Mouse (Mus musculus) embryonic facial prominence, embryonic 13.5 days (tissue): ENCODE measurements around the gene Nup205. TPM values are rescaled to one million over a fixed set of nuclear protein-coding genes. Genes with fewer than 3 reads are reported as not detected.
"Not testable (repeated sequence)": the region's sequence is repeated elsewhere in the genome, so short reads cannot be mapped to it uniquely, and the experiment has no call there.

Source experiments
- ATAC-seq: fragments of 200-750 bp; cut with Nextera tagmentation; 2 replicates; pipeline ENCODE4 v1.8.0; 2017; ENCODE audit warnings: low read depth; ENCODE audit not compliant: insufficient number of reproducible peaks, insufficient read depth, low FRiP score, low TSS enrichment
- H3K27ac ChIP-seq: fragments of 300-500 bp; sonication (generic); 2 replicates; pipeline ENCODE4 v1.5.1; 2015; ENCODE audit warnings: moderate library complexity, mild to moderate bottlenecking, inconsistent platforms
- H3K27me3 ChIP-seq: fragments of 300-500 bp; sonication (generic); 2 replicates; pipeline ENCODE4 v1.6.1; 2015; ENCODE audit warnings: mild to moderate bottlenecking, inconsistent platforms
- H3K36me3 ChIP-seq: fragments of 300-500 bp; sonication (generic); 2 replicates; pipeline ENCODE4 v1.6.1; 2015; ENCODE audit warnings: mild to moderate bottlenecking, inconsistent platforms
- H3K4me1 ChIP-seq: fragments of 300-500 bp; sonication (generic); 2 replicates; pipeline ENCODE4 v1.6.1; 2015; ENCODE audit warnings: inconsistent platforms
- H3K4me2 ChIP-seq: fragments of 300-500 bp; sonication (generic); 2 replicates; pipeline ENCODE4 v1.6.1; 2015; ENCODE audit warnings: moderate library complexity, mild to moderate bottlenecking, inconsistent platforms
- H3K4me3 ChIP-seq: fragments of 300-500 bp; sonication (generic); 2 replicates; pipeline ENCODE4 v1.5.1; 2015; ENCODE audit warnings: mild to moderate bottlenecking, inconsistent platforms
- H3K9ac ChIP-seq: fragments of 300-500 bp; sonication (generic); 2 replicates; pipeline ENCODE4 v1.6.1; 2015; ENCODE audit warnings: mild to moderate bottlenecking, inconsistent platforms
- H3K9me3 ChIP-seq: fragments of 300-500 bp; sonication (generic); 2 replicates; pipeline ENCODE4 v1.6.1; 2016; ENCODE audit warnings: inconsistent platforms
- WGBS: fragments of 180-500 bp; shearing (Covaris S2); methylation state at CpG from one replicate; pipeline ENCODE4 v1.1.7; 2015; ENCODE audit warnings: mixed read lengths; 5-methylcytosine and 5-hydroxymethylcytosine counted together
- polyA plus RNA-seq: library from polyadenylated mRNA; unstranded; fragments of >200 nt; fragmentation: Nextera tagmentation; extraction: Ambion mirVana; gene quantifications from 2 replicates; pipeline ENCODE4 v1.2.1, GENCODE M21; 2015

Nup205 gene
- polyA plus RNA-seq, 1 experiment from 2014 or later = 31.2 TPM

DNA sequence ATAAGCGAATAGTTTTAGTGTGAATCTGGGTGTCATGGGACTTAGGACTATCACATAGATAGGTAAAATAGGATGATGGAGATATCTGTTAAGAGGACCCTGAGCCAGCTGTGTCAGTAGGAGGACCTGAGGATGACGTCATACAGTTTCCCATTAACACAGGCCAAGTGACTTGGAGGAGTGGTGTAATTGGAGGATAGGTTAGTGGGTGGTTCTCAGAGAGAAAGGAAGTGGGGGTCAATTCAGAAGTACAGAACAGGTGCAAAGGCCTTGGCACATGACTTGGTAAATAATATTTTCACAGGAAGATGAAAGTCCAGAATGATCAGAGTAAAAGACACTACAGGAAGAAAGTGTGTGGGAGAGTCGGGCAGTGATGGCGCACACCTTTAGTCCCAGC is 4.0 kb upstream of the Nup205 start:
- Histone ChIP-seq H3K36me3 (no peaks in the 10 kb centered on the region), H3K4me3 (no peak overlapping the region), H3K4me1 (no peaks in the 10 kb centered on the region), H3K9ac (no peak overlapping the region), H3K27me3 (no peaks in the 10 kb centered on the region), H3K4me2 (no peak overlapping the region), H3K9me3 (no peaks in the 10 kb centered on the region), H3K27ac (no peak overlapping the region)
- WGBS = 87% methylated on average over 4 of the region's 4 CpGs
- no peak for ATAC-seq

DNA sequence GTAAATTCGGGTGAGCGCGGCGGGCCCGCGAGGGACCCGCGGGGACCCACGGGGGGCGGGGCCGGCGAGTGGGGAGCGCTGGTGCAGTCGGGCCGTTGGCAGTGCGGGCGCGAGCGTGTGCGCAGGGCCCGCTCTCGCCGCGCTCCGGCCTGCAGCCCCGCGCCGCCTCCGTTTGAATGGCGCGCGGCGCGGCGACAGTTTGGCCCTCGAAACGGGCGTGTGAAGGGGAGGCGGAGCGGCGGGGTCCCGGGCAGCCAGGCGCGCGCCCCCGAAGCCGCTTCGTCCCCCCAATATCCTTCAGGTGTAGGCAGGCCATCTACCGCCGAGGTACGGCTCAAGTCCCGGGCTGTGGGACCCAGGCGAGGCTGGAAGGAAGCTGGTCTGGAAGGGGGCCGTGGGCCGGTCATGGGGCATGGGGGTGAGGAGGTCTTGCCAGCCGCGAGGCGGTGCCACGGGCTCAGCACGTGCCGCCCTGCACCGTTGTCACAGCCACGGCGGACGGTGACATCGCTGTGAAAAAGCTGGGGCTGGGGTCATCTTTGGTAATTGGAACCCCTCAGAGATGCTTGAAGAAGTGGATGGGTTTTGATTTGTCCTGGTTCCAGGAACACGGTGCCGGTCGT is 540 bp downstream of the Nup205 start:
- peak; percentile 63 for ATAC-seq
- H3K27ac ChIP-seq = peak overlapping the region; percentile 96
- no peaks in the 10 kb centered on the region for H3K36me3 ChIP-seq
- H3K4me1 ChIP-seq = no peaks in the 10 kb centered on the region
- peak overlapping the region; percentile 84 for H3K4me2 ChIP-seq
- H3K4me3 ChIP-seq = peak overlapping the region; percentile 89
- WGBS = under 1% methylated on average over 69 of the region's 69 CpGs
- no peaks in the 10 kb centered on the region for H3K27me3 ChIP-seq
- peak overlapping the region; percentile 94 for H3K9ac ChIP-seq
- no peaks in the 10 kb centered on the region for H3K9me3 ChIP-seq

DNA sequence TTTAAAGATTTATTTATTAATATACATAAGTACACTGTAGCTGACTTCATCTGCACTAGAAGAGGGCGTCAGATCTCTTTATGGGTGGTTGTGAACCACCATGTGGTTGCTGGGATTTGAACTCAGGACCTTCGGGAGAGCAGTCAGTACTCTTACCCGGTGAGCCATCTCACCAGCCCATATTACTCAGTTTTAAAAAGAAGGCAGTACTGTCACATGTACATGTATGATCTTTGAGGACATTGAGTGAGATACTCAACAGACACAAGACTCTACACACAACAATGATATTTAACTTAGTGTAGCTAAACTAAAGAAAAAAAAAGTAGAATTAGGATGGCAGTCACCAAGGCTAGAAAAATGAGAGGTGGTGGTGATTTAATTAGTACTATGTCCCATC is 2.1 kb downstream of the Nup205 start:
- not testable (repeated sequence) for H3K4me1 ChIP-seq, H3K9me3 ChIP-seq, H3K4me2 ChIP-seq, H3K4me3 ChIP-seq, H3K36me3 ChIP-seq, H3K9ac ChIP-seq, ATAC-seq, H3K27ac ChIP-seq, H3K27me3 ChIP-seq
- WGBS = 95% methylated on average over 3 of the region's 3 CpGs

DNA sequence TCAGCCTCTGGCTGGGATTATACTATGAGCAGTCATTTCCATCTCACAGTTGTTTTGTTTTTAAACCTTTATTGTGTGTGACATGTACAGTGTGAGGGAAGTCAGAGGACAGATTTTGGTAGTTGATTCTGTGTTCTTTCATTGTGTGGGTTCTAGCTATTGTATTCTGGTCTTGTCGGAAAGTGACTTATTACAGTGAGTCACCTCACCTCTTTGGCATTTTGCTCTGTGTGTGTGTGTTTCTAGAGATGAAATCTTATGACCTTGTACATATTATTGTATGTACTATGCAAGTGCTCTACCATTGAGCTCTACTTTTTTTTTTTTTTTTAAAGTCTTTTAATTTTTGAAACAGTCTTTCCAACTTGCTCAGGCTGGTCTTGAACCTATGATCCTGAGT is 7.6 kb downstream of the Nup205 start:
- no peaks in the 10 kb centered on the region for H3K27me3 ChIP-seq
- WGBS = 93% methylated on average over 1 of the region's 1 CpGs
- H3K9ac ChIP-seq = no peak overlapping the region
- H3K9me3 ChIP-seq = no peaks in the 10 kb centered on the region
- no peak overlapping the region for H3K27ac ChIP-seq
- no peak for ATAC-seq
- no peak overlapping the region for H3K4me2 ChIP-seq
- no peaks in the 10 kb centered on the region for H3K4me1 ChIP-seq
- H3K4me3 ChIP-seq = no peak overlapping the region
- H3K36me3 ChIP-seq = peaks cover 48% of the 10 kb centered on the region

DNA sequence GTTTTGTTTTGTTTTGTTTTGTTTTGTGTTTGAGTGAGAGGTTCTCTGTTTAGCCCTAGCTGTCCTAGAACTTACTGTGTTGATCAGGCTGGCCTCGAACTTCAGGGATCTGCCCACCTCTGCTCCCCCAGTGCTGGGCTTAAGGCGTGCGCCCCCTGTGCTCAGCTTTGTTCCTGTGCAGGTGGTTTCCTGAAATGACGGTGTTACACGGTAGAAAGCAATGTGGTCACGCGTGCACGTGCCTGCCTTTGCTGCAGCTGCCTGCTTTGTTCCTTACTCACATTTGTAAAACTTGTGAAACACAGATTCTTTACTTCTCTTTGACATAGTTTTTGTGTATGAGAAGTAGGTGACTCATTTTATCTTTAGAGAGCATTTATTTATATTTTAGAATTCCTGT is 14.0 kb downstream of the Nup205 start:
- Histone ChIP-seq H3K27me3 (no peaks in the 10 kb centered on the region), H3K4me3 (no peak overlapping the region), H3K4me2 (no peak overlapping the region), H3K9ac (no peak overlapping the region), H3K36me3 (peaks cover 89% of the 10 kb centered on the region), H3K27ac (no peak overlapping the region), H3K9me3 (no peaks in the 10 kb centered on the region), H3K4me1 (no peaks in the 10 kb centered on the region)
- 83% methylated on average over 8 of the region's 8 CpGs for WGBS
- no peak for ATAC-seq

DNA sequence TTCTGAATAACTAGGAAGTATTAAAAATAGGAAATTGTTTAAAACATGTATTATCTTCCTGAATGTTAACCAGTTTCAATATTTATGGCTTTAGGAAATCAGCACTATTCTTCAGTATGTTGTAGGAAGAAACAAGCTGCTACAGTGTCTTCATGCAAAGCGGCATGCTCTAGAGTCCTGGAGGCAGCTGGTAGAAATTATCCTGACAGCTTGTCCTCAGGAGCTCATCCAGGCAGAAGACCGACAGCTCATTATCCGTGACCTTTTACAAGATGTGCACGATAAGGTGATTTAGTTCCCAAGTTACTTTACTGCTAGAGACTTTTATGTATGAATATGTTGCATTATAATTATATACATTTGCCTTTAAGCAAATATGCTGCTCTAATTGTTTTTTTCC is 48.5 kb downstream of the Nup205 start:
- H3K9ac ChIP-seq = no peak overlapping the region
- ATAC-seq = no peak
- H3K4me1 ChIP-seq = no peaks in the 10 kb centered on the region
- WGBS = 61% methylated on average over 4 of the region's 4 CpGs
- no peak overlapping the region for H3K4me2 ChIP-seq
- H3K36me3 ChIP-seq = peaks cover 69% of the 10 kb centered on the region
- H3K4me3 ChIP-seq = no peak overlapping the region
- H3K9me3 ChIP-seq = no peaks in the 10 kb centered on the region
- no peaks in the 10 kb centered on the region for H3K27me3 ChIP-seq
- H3K27ac ChIP-seq = no peak overlapping the region

DNA sequence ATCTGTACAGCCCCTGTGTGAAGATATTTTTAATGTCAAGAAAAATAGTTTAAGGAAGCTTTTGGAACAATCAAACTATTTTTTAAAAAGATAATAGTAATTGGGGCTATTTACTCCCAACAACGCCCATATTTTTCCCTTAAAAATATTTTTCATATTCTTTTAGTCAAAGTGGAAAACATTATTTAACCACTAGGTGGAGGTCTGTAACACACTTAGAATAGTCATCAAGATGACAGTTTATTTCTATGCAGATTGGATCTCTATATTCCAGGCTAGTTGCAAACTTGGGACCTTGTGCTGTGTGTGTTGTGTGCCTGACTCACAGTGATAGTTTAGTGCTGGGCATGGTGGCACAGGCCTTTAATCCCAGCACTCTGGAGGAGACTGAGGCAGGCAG is 52.2 kb downstream of the Nup205 start:
- no peak overlapping the region for H3K9ac ChIP-seq
- H3K4me2 ChIP-seq = no peak overlapping the region
- H3K27ac ChIP-seq = no peak overlapping the region
- 87% methylated on average over 1 of the region's 1 CpGs for WGBS
- H3K27me3 ChIP-seq = no peaks in the 10 kb centered on the region
- peaks cover 77% of the 10 kb centered on the region for H3K36me3 ChIP-seq
- no peak for ATAC-seq
- no peak overlapping the region for H3K4me3 ChIP-seq
- no peaks in the 10 kb centered on the region for H3K4me1 ChIP-seq
- H3K9me3 ChIP-seq = no peaks in the 10 kb centered on the region

DNA sequence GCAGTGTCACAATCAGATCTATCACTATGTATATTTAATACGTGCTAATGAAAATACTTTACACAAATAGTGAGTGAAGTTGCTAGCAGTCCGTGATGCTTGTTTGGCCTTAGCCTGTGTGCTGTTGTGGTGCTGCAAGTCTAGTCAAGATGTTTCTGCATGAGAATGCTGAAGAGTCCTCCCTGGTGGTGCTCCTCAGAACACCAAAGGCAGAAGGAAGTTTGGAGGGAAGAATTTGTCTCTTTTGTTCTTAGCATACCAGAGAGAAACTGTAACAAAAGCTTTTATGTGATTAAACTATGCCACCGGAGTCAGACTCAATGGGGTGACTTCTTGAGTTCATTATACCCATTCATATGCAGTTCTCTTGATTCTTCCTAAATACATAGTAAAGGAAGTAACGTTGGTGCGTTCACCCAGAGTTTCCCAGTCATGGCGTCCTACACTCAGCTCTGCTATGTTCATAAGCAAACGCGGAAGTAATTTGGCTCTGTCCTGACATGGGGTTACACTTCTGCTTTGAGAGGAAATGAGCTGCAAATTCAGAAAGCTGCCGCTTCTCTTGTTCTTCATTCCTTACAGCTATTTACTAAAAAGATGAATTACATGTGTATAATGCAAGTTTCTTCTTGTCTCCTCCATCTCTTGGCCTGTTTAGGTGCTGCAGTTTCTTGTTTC is 59.0 kb downstream of the Nup205 start:
- Histone ChIP-seq H3K36me3 (peaks cover 80% of the 10 kb centered on the region), H3K9ac (no peak overlapping the region), H3K9me3 (no peaks in the 10 kb centered on the region), H3K4me3 (no peak overlapping the region), H3K27me3 (no peaks in the 10 kb centered on the region), H3K4me1 (no peaks in the 10 kb centered on the region), H3K27ac (no peak overlapping the region), H3K4me2 (no peak overlapping the region)
- 80% methylated on average over 9 of the region's 9 CpGs for WGBS
- ATAC-seq = no peak

DNA sequence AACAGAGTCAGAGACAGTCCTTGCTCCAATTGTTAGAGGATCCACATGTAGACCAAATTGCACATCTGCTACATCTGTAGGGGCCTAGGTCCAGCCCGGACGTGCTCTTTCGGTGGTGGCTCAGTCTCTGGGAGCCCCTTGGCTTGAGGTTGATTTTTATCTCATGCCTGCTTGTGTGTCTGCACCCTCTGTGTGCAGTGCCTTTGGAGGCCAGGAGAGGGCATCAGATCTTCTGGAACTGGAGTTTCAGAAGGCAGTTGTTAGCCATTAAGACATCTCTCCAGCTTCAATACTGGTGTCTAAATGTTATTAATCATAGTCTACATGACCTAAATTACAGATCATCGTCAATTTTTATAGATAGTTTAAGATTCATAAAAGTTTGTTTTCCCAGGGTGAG is 66.0 kb downstream of the Nup205 start:
- H3K36me3 ChIP-seq = peaks cover 74% of the 10 kb centered on the region

DNA sequence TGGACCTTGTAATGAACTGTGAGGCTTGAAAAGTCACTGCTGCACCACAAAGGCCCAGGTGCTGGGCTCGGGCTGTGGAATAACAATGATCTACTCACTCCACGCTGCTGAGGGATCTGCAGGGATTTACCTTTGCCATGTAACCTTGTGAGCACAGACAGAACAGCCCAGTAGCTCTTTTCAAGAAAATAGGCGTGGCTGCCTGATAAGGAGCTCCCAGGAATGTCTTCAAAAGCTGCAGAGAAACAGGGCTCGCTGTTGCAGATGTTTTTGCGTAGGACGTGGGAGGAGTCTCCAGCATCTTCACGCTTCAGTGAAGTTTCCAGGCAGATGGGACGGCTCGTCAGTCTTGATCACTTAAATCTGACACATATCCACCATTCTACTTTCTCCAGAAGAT is 66.8 kb downstream of the Nup205 start:
- H3K4me2 ChIP-seq = no peak overlapping the region
- no peak for ATAC-seq
- H3K4me1 ChIP-seq = no peaks in the 10 kb centered on the region
- no peak overlapping the region for H3K27ac ChIP-seq
- peaks cover 69% of the 10 kb centered on the region for H3K36me3 ChIP-seq
- no peak overlapping the region for H3K9ac ChIP-seq
- no peak overlapping the region for H3K4me3 ChIP-seq
- 79% methylated on average over 9 of the region's 9 CpGs for WGBS
- H3K27me3 ChIP-seq = no peaks in the 10 kb centered on the region
- no peaks in the 10 kb centered on the region for H3K9me3 ChIP-seq

More for the DNA sequence above, 66.0 kb downstream of the Nup205 start:
- Histone ChIP-seq H3K9me3 (no peaks in the 10 kb centered on the region), H3K4me2 (no peak overlapping the region), H3K9ac (no peak overlapping the region), H3K4me3 (no peak overlapping the region), H3K27ac (no peak overlapping the region), H3K4me1 (no peaks in the 10 kb centered on the region), H3K27me3 (no peaks in the 10 kb centered on the region)
- WGBS = 95% methylated on average over 4 of the region's 4 CpGs
- ATAC-seq = no peak

DNA sequence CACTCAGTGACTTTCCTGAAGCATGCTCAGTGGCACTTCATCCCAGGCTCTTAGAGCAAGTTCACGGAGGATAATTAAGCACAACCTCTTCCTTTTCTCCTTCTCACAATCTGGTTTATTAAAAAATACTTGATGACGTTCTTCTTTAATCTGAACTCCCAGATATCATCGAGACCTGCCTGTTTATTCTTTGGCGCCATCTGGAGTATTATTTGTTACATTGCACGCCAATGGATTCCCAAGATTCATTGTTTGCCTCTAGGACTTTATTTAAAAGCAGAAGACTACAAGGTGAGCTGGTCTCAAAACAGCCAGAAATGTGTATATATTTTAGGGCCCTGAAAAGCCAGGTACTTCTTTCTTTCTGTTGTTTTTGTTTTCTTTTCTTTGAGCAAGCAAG is 67.9 kb downstream of the Nup205 start:
- H3K9me3 ChIP-seq = no peaks in the 10 kb centered on the region
- no peak overlapping the region for H3K4me2 ChIP-seq
- H3K27ac ChIP-seq = no peak overlapping the region
- no peak overlapping the region for H3K9ac ChIP-seq
- WGBS = 55% methylated on average over 5 of the region's 5 CpGs
- H3K4me3 ChIP-seq = no peak overlapping the region
- peaks cover 65% of the 10 kb centered on the region for H3K36me3 ChIP-seq
- H3K4me1 ChIP-seq = no peaks in the 10 kb centered on the region
- no peaks in the 10 kb centered on the region for H3K27me3 ChIP-seq
- ATAC-seq = no peak

DNA sequence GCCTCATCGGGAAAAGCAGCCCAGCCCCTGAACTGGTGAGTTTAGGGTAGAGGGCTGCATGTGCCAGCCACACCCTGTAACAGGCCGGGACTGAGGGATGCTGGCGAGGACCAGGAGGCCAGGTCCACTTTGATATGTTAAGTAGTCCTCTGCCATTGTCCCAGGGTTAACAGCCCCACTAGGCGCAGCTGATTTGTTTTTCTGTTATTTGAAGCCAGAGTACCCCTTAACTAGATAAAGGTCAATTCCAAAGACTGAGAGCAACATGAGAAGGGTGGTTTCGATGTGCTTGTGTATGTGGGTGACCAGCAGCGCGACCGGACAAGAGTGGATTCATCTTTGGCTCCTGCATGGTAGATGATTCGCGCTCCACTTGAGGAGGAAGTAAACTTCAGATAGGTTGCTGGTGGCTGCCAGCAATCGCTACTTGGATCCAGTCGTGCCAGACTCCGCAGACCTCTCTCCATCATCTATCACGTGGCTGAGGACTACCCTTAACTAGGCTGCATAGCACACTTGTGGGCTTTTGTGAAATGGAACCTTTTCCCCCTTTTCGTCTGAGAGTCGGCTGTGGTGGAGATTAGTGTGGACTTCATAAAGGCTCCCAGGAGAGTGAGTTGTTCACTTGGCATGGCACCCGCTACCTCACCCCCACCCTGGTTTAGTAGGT is 74.7 kb downstream of the Nup205 start:
- Histone ChIP-seq H3K27ac (0 out of 2 replicates have a peak overlapping the region, but pooled peaks have one; percentile 51), H3K9me3 (no peaks in the 10 kb centered on the region), H3K4me2 (peak overlapping the region; percentile 65), H3K9ac (peak overlapping the region; percentile 58), H3K36me3 (peaks cover 6% of the 10 kb centered on the region; the same call in 1 of the 2 replicates), H3K27me3 (no peaks in the 10 kb centered on the region), H3K4me1 (peaks cover 40% of the 10 kb centered on the region), H3K4me3 (peak overlapping the region; percentile 79)
- 64% methylated on average over 17 of the region's 17 CpGs for WGBS
- ATAC-seq = no peak
